Mouse (Mus musculus): ENCODE data around the gene Dnah2. TPM values are rescaled to one million over a fixed set of nuclear protein-coding genes. Genes with fewer than 3 reads are reported as not detected.

The Dnah2 gene
- total and polyA plus RNA-seq, 3 experiments: 0.04 to 0.07 TPM; not detected in 1

DNA sequence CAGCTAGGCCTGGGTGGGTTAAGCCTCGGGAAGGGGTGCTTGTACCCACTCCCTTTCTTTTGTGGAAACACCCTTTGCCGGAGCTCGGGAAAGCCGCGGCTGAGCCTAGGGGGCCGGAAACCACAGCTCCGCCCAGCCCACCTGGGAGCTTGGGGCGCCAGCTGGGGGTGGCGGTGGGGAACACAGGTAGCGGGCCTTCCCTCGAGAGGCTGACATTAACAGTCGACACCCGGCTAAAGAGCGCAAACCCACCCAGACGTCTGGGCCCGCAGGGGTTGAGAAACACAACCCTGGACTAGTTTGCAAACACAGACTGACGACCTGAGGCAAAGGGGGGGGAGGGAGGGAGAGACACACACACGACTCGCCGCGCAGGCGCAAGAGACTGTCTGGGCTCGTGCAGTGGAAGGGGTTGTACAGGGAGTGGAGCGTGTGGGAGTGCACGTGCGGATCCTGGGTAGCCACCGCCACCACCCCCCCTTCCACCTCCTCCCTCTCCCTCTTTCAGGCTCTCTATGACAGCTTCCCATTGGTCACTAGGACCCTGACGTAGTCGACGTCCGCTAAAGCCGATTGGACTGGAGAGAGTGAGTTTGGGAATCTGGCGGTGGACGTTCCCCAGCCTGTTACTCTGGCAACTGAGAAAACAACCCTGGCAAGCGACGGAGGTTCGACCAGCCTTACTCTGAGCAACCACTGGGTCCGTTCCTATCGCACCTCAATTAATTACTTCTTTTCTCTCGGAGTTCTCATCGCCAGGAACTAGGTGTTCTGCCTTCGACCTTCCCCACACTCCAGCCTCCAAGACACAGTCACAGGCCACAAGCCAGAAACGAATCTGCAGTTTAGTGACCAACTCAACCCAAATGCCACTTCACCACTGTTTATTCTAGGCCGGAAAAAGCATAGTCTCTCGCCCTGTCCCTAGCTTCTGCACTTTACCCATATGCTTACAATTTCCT is 130.1 kb downstream of the Dnah2 start (continued):
- TF ChIP-seq MAZ (IDR thresholded peaks at IDR 0.05; ENCODE audit: low read depth, low read length): peak; percentile 93; the same call in 1 of the 2 replicates
- TF ChIP-seq BHLHE40 (IDR thresholded peaks at IDR 0.05; ENCODE audit: borderline replicate concordance, low read depth, low read length): peak; percentile 100
- TF ChIP-seq TCF12 (IDR thresholded peaks at IDR 0.05; ENCODE audit: low read depth, low read length): peak; percentile 41; the same call in 1 of the 2 replicates
- peak; percentile 0 to 21; a peak in 2 of 4 replicates for TF ChIP-seq POLR2A (IDR thresholded peaks at IDR 0.05; ENCODE audit: control insufficient read depth in 1 of 2, insufficient read depth in 1 of 2, low read depth in 1 of 2, low read length in 2 of 2, poor library complexity in 1 of 2)
- TF ChIP-seq TBP (IDR thresholded peaks at IDR 0.05; ENCODE audit: low read depth, low read length): peak; percentile 57; the same call in 1 of the 2 replicates
- 0 out of 6 replicates have a peak, but pooled peaks of 1 of the 3 experiments have one; percentile 9 for TF ChIP-seq CTCF (IDR thresholded peaks at IDR 0.05 in 2 of 3, conservative IDR thresholded peaks at IDR 0.05 in 1 of 3; ENCODE audit: control insufficient read depth in 1 of 3, insufficient read depth in 1 of 3, low read depth in 2 of 3, low read length in 3 of 3, poor library complexity in 1 of 3, severe bottlenecking in 1 of 3)
- TF ChIP-seq RCOR1 (IDR thresholded peaks at IDR 0.05; ENCODE audit: low read depth, low read length): peak; percentile 64
- TF ChIP-seq UBTF (IDR thresholded peaks at IDR 0.05; ENCODE audit: borderline replicate concordance, insufficient read depth, low read depth, low read length): no peak
- TF ChIP-seq RAD21 (IDR thresholded peaks at IDR 0.05; ENCODE audit: low read depth, low read length): no peak
- TF ChIP-seq ETS1 (IDR thresholded peaks at IDR 0.05; ENCODE audit: low read depth, low read length): peak; percentile 88
- TF ChIP-seq USF1 (IDR thresholded peaks at IDR 0.05; ENCODE audit: low read depth, low read length): peak; percentile 70; the same call in 1 of the 2 replicates
- peak; percentile 98 for TF ChIP-seq MYC (IDR thresholded peaks at IDR 0.05; ENCODE audit: low read depth, low read length)
- TF ChIP-seq GABPA (IDR thresholded peaks at IDR 0.05; ENCODE audit: low read depth, low read length): peak; percentile 35; the same call in 1 of the 2 replicates
- no peak for TF ChIP-seq JUND (IDR thresholded peaks at IDR 0.05; ENCODE audit: low read depth, low read length)
- TF ChIP-seq ELF1 (IDR thresholded peaks at IDR 0.05; ENCODE audit: low read depth, low read length): peak; percentile 53; the same call in 1 of the 2 replicates
- no peak for TF ChIP-seq MAFK (IDR thresholded peaks at IDR 0.05; ENCODE audit: borderline replicate concordance, low read depth, low read length)
- TF ChIP-seq MAX (IDR thresholded peaks at IDR 0.05; ENCODE audit: low read length): peak; percentile 98
- no peak for TF ChIP-seq SMC3 (IDR thresholded peaks at IDR 0.05; ENCODE audit: low read depth, low read length)
- peak; percentile 23; the same call in 1 of the 2 replicates for TF ChIP-seq POLR2AphosphoS2 (IDR thresholded peaks at IDR 0.05; ENCODE audit: low read length)

DNA sequence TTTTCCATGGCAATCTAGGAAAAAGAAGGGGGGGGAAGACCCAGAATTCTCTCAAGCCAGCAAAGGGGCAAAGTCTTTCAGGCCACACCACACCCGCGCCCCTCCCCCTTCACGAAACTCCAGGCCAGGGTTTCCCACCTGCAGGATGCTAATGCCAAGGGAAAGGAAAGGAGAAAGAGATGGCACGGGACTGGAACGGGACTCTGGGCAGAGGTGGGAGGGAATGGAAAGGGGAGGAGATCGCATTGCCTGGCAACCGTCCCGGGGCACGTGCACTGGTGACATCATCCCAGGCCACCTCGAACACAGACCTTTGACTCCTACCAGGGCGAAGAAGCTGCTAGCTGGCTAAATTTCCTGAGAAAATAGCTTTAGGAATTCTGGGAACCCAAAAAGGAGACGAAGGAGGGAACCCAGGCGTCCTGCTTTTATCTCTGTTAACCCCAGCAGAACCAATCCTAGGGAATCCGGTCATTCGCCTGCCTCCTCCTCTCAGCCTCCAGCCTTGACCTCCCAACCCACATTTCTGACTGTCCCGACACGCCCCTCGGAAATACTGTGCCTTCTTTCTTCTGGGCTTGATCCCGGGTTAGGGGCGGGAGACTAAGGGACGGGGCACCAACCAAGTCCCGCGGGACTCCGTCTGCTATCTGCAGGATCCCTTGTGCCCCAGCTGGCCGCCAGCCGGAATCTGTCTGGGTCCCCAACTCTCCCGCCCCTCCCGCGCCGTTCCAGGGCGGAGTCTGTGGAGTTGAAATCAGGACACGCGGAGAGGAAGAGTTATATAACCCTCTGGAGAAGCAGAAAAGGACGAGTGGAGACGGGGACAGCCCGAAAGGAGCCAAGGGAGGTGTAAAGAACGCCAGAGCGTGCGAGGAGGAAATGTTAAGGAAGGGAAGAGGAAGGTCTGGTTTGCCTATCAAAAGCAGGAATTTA is 131.2 kb downstream of the Dnah2 start:
- peaks cover 13 to 45% of the 10 kb centered on the region in 2 experiments for H3K4me1 ChIP-seq (ENCODE audit: control insufficient read depth in 1 of 2, insufficient read depth in 2 of 2, low read length in 2 of 2)
- H3K79me2 ChIP-seq (ENCODE audit: control insufficient read depth, insufficient read depth, low read length, poor library complexity): peaks cover 25% of the 10 kb centered on the region
- H3K27me3 ChIP-seq (ENCODE audit: control insufficient read depth in 1 of 2, insufficient read depth in 2 of 2, low read length in 2 of 2): peaks cover 0 to 1% of the 10 kb centered on the region in 2 experiments; a peak in 1 of 4 replicates
- peaks cover 0 to 24% of the 10 kb centered on the region in 2 experiments; a peak in 2 of 4 replicates for H3K36me3 ChIP-seq (ENCODE audit: control insufficient read depth in 1 of 2, insufficient read depth in 2 of 2, low read length in 2 of 2)
- peak overlapping the region; percentile 79 for H3K9ac ChIP-seq (ENCODE audit: control insufficient read depth, low read depth, low read length, poor library complexity, severe bottlenecking)
- peak overlapping the region; percentile 61 to 90 for H3K4me3 ChIP-seq (ENCODE audit: control insufficient read depth in 1 of 2, insufficient read depth in 1 of 2, low read depth in 2 of 2, low read length in 2 of 2)
- DNase-seq (ENCODE audit: low read depth, low spot score): peak; percentile 96
- no peaks in the 10 kb centered on the region for H3K9me3 ChIP-seq (replicated peaks; ENCODE audit: insufficient read depth, low read length)
- peak overlapping the region; percentile 92 for H3K27ac ChIP-seq (ENCODE audit: control insufficient read depth, low read depth, low read length)
- TF ChIP-seq EP300 (IDR thresholded peaks at IDR 0.05; ENCODE audit: low read depth in 1 of 2, low read length in 2 of 2): peak in 1 of 2 experiments; percentile 79; a peak in 2 of 4 replicates
- TF ChIP-seq TAL1 (IDR thresholded peaks at IDR 0.05; ENCODE audit: low read length): 0 out of 2 replicates have a peak, but pooled peaks have one; percentile 6
- TF ChIP-seq USF1 (IDR thresholded peaks at IDR 0.05; ENCODE audit: low read depth, low read length): peak; percentile 90
- TF ChIP-seq MEF2A (IDR thresholded peaks at IDR 0.05; ENCODE audit: extremely low read depth, insufficient replicate concordance, low read depth, low read length, poor library complexity, severe bottlenecking): no peak
- no peak; the same call in 1 of the 2 replicates for TF ChIP-seq ZC3H11A (IDR thresholded peaks at IDR 0.05; ENCODE audit: low read depth, low read length)
- TF ChIP-seq SMC3 (IDR thresholded peaks at IDR 0.05; ENCODE audit: low read depth, low read length): no peak; the same call in 1 of the 2 replicates
- 0 out of 6 replicates have a peak, but pooled peaks of 1 of the 3 experiments have one; percentile 1 for TF ChIP-seq CTCF (IDR thresholded peaks at IDR 0.05 in 2 of 3, conservative IDR thresholded peaks at IDR 0.05 in 1 of 3; ENCODE audit: control insufficient read depth in 1 of 3, insufficient read depth in 1 of 3, low read depth in 2 of 3, low read length in 3 of 3, poor library complexity in 1 of 3, severe bottlenecking in 1 of 3)
- TF ChIP-seq ELF1 (IDR thresholded peaks at IDR 0.05; ENCODE audit: low read depth, low read length): peak; percentile 38; the same call in 1 of the 2 replicates
- TF ChIP-seq RCOR1 (IDR thresholded peaks at IDR 0.05; ENCODE audit: low read depth, low read length): peak; percentile 60
- TF ChIP-seq MAFK (IDR thresholded peaks at IDR 0.05; ENCODE audit: borderline replicate concordance, low read depth, low read length): no peak
- TF ChIP-seq SIN3A (IDR thresholded peaks at IDR 0.05; ENCODE audit: low read length): peak; percentile 100
- peak; percentile 94 for TF ChIP-seq ETS1 (IDR thresholded peaks at IDR 0.05; ENCODE audit: low read depth, low read length)
- TF ChIP-seq MYB (IDR thresholded peaks at IDR 0.05; ENCODE audit: low read depth, low read length): no peak
- peak; percentile 97 for TF ChIP-seq MXI1 (IDR thresholded peaks at IDR 0.05; ENCODE audit: low read depth, low read length)
- TF ChIP-seq TCF12 (IDR thresholded peaks at IDR 0.05; ENCODE audit: low read depth, low read length): peak; percentile 65

Measured in MEL (cell line).